Mouse (Mus musculus) cortical plate, adult 2 months (tissue): ENCODE measurements at regions not wholly inside any gene's neighbourhood (a gene's known extent, or its start where the extent isn't known, plus 50 kb on each side); places are given as distances from the start of the nearest gene placed in this dataset.

Experiments used
- H3K27ac ChIP-seq: fragments of 200-500 bp; 2 replicates; pipeline ENCODE4 v1.5.1; 2012; ENCODE audit warnings: low read length, control low read depth, inconsistent platforms; ENCODE audit not compliant: insufficient read depth
- H3K4me1 ChIP-seq: fragments of 200-500 bp; 2 replicates; pipeline ENCODE4 v1.6.1; 2011; ENCODE audit warnings: low read length; ENCODE audit not compliant: control insufficient read depth, insufficient read depth
- H3K4me3 ChIP-seq: fragments of 200-500 bp; 2 replicates; pipeline ENCODE4 v1.5.1; 2011; ENCODE audit warnings: mild to moderate bottlenecking, low read length, control low read depth; ENCODE audit not compliant: insufficient read depth
- CTCF ChIP-seq: fragments of 200-500 bp; IDR thresholded peaks from 2 replicates; pipeline ENCODE4 v1.5.1; 2011; ENCODE audit warnings: mild to moderate bottlenecking, control low read depth, low read length; ENCODE audit not compliant: insufficient read depth; ENCODE audit errors: extremely low read depth
- POLR2A ChIP-seq: fragments of 200-500 bp; IDR thresholded peaks from 2 replicates; pipeline ENCODE4 v1.6.1; 2011; ENCODE audit warnings: mild to moderate bottlenecking, low read length, control low read depth; ENCODE audit not compliant: insufficient read depth; ENCODE audit errors: extremely low read depth

- TF ChIP-seq CTCF (no peak), POLR2A (no peak)
- no peaks in the 10 kb centered on the region for H3K4me1 ChIP-seq
- no peak overlapping the region for H3K27ac ChIP-seq
- H3K4me3 ChIP-seq = no peak overlapping the region
Measured at GRCm38 (mm10) chr19:18200105-18200782, 362.8 kb upstream of the Pcsk5 start.

GRCm38 (mm10) chr19:18189102-18189742 is 351.8 kb upstream of the Pcsk5 start:
- H3K4me1 ChIP-seq = peaks cover 3% of the 10 kb centered on the region; the same call in 1 of the 2 replicates
- TF ChIP-seq POLR2A = no peak
- no peak for TF ChIP-seq CTCF
- no peak overlapping the region for H3K4me3 ChIP-seq
- H3K27ac ChIP-seq = no peak overlapping the region

DNA sequence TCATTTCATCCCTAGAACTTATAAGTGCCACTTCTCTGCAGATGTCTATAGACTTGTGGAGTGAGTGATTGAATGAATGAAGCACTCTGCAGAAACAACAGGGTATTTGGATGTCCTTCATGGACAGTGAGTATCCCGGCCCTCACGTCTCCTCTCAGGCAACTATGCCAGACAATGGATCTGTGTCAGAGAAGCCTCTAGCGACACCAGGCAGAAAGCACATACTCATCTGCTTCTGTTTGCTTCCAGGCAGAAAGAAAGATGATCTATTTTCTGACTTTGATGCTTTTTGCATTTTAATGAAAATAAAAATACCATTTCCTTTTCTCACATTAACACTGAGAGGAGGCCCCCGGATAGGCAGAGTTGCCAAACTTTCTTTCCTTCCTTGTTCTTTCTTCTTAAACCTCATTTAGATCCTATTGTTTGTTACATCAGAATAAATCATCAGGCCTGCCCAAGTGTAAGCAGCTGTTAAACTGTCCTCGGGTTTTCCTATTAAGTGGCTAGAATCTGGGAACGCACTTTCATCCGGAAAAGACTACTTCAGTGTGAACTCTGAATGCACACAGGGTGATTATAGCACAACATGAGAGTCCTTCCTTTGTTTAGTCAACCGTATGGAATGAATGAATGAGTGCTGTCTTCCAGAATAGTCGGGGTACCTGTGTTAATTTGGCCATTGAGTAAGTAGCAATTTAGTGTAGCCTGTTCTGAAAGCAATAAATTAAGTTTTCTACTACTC is 350.9 kb upstream of the Pcsk5 start:
- Histone ChIP-seq H3K4me3 (no peak overlapping the region), H3K27ac (no peak overlapping the region), H3K4me1 (peaks cover 3% of the 10 kb centered on the region; the same call in 1 of the 2 replicates)
- TF ChIP-seq CTCF (no peak), POLR2A (no peak)

GRCm38 (mm10) chr19:18185767-18186554 is 348.5 kb upstream of the Pcsk5 start:
- Histone ChIP-seq H3K4me3 (no peak overlapping the region), H3K4me1 (peaks cover 3% of the 10 kb centered on the region; the same call in 1 of the 2 replicates), H3K27ac (no peak overlapping the region)
- TF ChIP-seq CTCF (no peak), POLR2A (no peak)

DNA sequence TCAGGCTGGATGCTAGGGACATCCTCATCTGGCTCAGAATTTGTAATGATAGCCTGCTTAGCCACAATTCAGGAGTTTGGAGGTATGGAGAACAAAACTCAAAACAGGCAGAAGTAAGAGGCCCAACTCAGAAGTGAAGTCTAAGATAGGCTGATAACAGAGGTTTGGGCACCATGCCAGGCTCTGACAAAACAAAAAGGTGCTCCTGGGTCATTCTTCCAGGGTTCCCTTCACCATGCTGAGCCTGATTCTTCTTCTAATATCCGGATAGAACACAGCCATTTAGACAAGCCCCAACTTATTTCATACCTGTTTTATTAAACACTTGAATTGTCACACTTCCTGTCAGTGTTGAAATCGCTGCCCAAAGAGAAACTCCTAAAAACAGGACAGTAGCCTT is 347.8 kb upstream of the Pcsk5 start:
- H3K4me3 ChIP-seq = no peak overlapping the region
- TF ChIP-seq POLR2A (no peak), CTCF (no peak)

DNA sequence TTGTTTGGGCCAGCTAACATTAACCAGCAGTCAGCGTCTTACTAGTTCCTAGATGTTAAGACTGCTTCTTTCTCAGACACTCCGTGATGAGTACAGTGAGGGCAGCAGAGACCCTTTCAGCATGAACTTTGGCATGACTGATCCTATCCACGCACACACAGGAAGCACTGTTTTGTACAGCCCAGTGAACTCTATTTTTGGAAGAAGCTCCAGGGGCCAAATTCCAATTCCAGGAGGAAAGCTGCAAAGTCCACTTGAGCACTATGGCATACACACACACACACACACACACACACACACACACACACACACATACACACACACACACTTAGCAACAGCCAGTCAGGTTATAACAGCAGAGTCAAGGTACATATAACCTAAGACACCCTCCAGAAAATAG is 338.8 kb upstream of the Pcsk5 start:
- no peaks in the 10 kb centered on the region for H3K4me1 ChIP-seq
- no peak for TF ChIP-seq CTCF
- TF ChIP-seq POLR2A = no peak
- H3K27ac ChIP-seq = no peak overlapping the region
- H3K4me3 ChIP-seq = no peak overlapping the region

More for the DNA sequence above, 347.8 kb upstream of the Pcsk5 start:
- peaks cover 3% of the 10 kb centered on the region; the same call in 1 of the 2 replicates for H3K4me1 ChIP-seq
- H3K27ac ChIP-seq = no peak overlapping the region

- no peak overlapping the region for H3K4me3 ChIP-seq
- no peak for TF ChIP-seq POLR2A
- no peak overlapping the region for H3K27ac ChIP-seq
- H3K4me1 ChIP-seq = no peaks in the 10 kb centered on the region
Measured at GRCm38 (mm10) chr19:18146494-18146893, 309.1 kb upstream of the Pcsk5 start.

DNA sequence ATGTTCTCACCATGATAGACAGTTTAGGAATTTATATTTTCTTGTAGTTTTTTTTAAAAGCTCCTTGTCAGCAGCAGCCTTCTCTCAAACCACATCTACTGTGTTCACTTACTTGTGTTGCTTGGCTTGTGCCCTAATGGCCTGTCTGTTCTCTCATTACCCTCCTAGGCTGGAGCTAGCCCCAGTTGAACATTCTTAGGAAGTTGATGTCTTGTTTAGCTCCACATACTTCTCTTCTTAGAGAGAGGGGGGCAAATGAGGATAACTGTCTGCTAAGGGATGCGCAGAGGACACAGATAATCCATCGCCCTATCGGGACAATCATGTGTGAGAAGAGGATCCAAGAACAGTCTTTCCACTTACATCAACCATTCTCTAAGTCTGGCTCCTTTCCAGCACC is 293.5 kb upstream of the Pcsk5 start:
- H3K4me3 ChIP-seq = no peak overlapping the region
- no peak overlapping the region for H3K27ac ChIP-seq
- H3K4me1 ChIP-seq = no peaks in the 10 kb centered on the region
- TF ChIP-seq POLR2A (no peak), CTCF (no peak)

- H3K4me3 ChIP-seq = no peak overlapping the region
- TF ChIP-seq CTCF = no peak
- TF ChIP-seq POLR2A = no peak
- H3K4me1 ChIP-seq = no peaks in the 10 kb centered on the region
- H3K27ac ChIP-seq = no peak overlapping the region
Measured at GRCm38 (mm10) chr19:18128786-18129185, 291.4 kb upstream of the Pcsk5 start.
